Comparison of ENCODE assay signal across 8 mouse cellular contexts in genomic region chr7:130574211-130574991, GRCm38 (mm10). TPM values are rescaled to one million over a fixed set of nuclear protein-coding genes. Genes with fewer than 3 reads are reported as not detected.
A peak's percentile ranks its signal among the peaks of the same experiment; 100 is the strongest.
DNase-seq lines count a peak whose midpoint lies in the region; ATAC-seq and TF ChIP-seq lines count a peak whose summit lies in the region.

No protein-coding gene starts in this region.

- no peak overlapping the region for H3K9ac ChIP-seq in forebrain, embryonic 13.5 days
- H3K9ac ChIP-seq in forebrain, embryonic 12.5 days = no peak overlapping the region
- no peak overlapping the region; the same call in 1 of the 2 replicates for H3K9ac ChIP-seq in stomach, embryonic 16.5 days (ENCODE audit: low read length)

- peaks cover 38% of the 10 kb centered on the region for H3K4me1 ChIP-seq in forebrain, embryonic 13.5 days
- peaks cover 18% of the 10 kb centered on the region for H3K4me1 ChIP-seq in forebrain, embryonic 12.5 days
- H3K4me1 ChIP-seq in stomach, embryonic 16.5 days (ENCODE audit: control insufficient read depth, insufficient read depth, low read length) = peaks cover 12% of the 10 kb centered on the region; the same call in 1 of the 2 replicates

- peak; percentile 44 for DNase-seq in Muller cell, postnatal 12 days (ENCODE audit: inconsistent ontology term)
- peak; percentile 29 to 38 for DNase-seq in heart, postnatal 36 days
- peak; percentile 70 to 79 for DNase-seq in lung, adult 18-20 months
- no peak for DNase-seq in left cerebral cortex, adult 2 months (ENCODE audit: extremely low spot score in 1 of 2, low spot score in 2 of 2)
- no peak for DNase-seq in left cerebral cortex, adult 11 months (ENCODE audit: low spot score)

- H3K4me3 ChIP-seq in forebrain, embryonic 13.5 days = no peak overlapping the region
- no peak overlapping the region for H3K4me3 ChIP-seq in forebrain, embryonic 12.5 days (replicated peaks)
- H3K4me3 ChIP-seq in stomach, embryonic 16.5 days (replicated peaks; ENCODE audit: low read length) = 0 out of 2 replicates have a peak overlapping the region, but pooled peaks have one; percentile 1
- no peak overlapping the region for H3K4me3 ChIP-seq in left cerebral cortex, adult 2 months

- no peaks in the 10 kb centered on the region for H3K9me3 ChIP-seq in forebrain, embryonic 13.5 days (replicated peaks)
- no peaks in the 10 kb centered on the region for H3K9me3 ChIP-seq in forebrain, embryonic 12.5 days
- H3K9me3 ChIP-seq in stomach, embryonic 16.5 days (replicated peaks; ENCODE audit: control insufficient read depth, low read length) = no peaks in the 10 kb centered on the region

- no peaks in the 10 kb centered on the region for H3K36me3 ChIP-seq in forebrain, embryonic 13.5 days (ENCODE audit: poor library complexity, severe bottlenecking)
- no peaks in the 10 kb centered on the region for H3K36me3 ChIP-seq in forebrain, embryonic 12.5 days (replicated peaks)
- no peaks in the 10 kb centered on the region for H3K36me3 ChIP-seq in stomach, embryonic 16.5 days (ENCODE audit: control insufficient read depth, insufficient read depth, low read length)

- intact Hi-C loops in heart, postnatal 36 days (cut with DNase I) = no loop called here
- intact Hi-C loops in left cerebral cortex, adult 2 months (cut with DNase I) = no loop called here

- no peaks in the 10 kb centered on the region for H3K27me3 ChIP-seq in forebrain, embryonic 13.5 days
- H3K27me3 ChIP-seq in forebrain, embryonic 12.5 days = 0 out of 2 replicates have a peak, but pooled peaks cover under 1% of the 10 kb centered on the region
- no peaks in the 10 kb centered on the region for H3K27me3 ChIP-seq in stomach, embryonic 16.5 days (ENCODE audit: control insufficient read depth, insufficient read depth, low read length)

- ATAC-seq in forebrain, embryonic 13.5 days = peak; percentile 54; the same call in 1 of the 2 replicates
- ATAC-seq in forebrain, embryonic 12.5 days (ENCODE audit: low FRiP score) = no peak
- peak; percentile 82 for ATAC-seq in stomach, embryonic 16.5 days (ENCODE audit: insufficient read depth, low FRiP score)

- peak overlapping the region; percentile 12; the same call in 1 of the 2 replicates for H3K4me2 ChIP-seq in forebrain, embryonic 13.5 days
- no peak overlapping the region for H3K4me2 ChIP-seq in forebrain, embryonic 12.5 days
- H3K4me2 ChIP-seq in stomach, embryonic 16.5 days (ENCODE audit: low read depth, low read length) = peak overlapping the region; percentile 22

- peak overlapping the region; percentile 63 for H3K27ac ChIP-seq in forebrain, embryonic 13.5 days
- H3K27ac ChIP-seq in forebrain, embryonic 12.5 days = no peak overlapping the region
- peak overlapping the region; percentile 72 for H3K27ac ChIP-seq in stomach, embryonic 16.5 days (ENCODE audit: low read length)
- H3K27ac ChIP-seq in left cerebral cortex, adult 2 months = no peak overlapping the region

- WGBS in forebrain, embryonic 13.5 days = 35% methylated on average over 13 of the region's 13 CpGs
- 54% methylated on average over 13 of the region's 13 CpGs for WGBS in forebrain, embryonic 12.5 days
- 39% methylated on average over 13 of the region's 13 CpGs for WGBS in stomach, embryonic 16.5 days

- TF ChIP-seq CTCF in left cerebral cortex, adult 2 months (IDR thresholded peaks at IDR 0.05) = no peak

RNA-seq across cellular contexts. Expression of gene Nsmce4a, which starts 1.5 kb away (rescaled TPM):
- polyA plus RNA-seq in forebrain, embryonic 13.5 days (2015; fragmentation: Nextera tagmentation; extraction: Ambion mirVana) = 161 and 166 TPM in 2 replicates
- 172 and 182 TPM in 2 replicates for polyA plus RNA-seq in forebrain, embryonic 12.5 days (2016; fragmentation: Nextera tagmentation; extraction: Ambion mirVana)
- 10 to 100 TPM; 44.5 to 47.6 TPM for total RNA-seq in heart, postnatal 36 days (2021)
- polyA plus RNA-seq in stomach, embryonic 16.5 days (2015; fragmentation: Nextera tagmentation; extraction: Ambion mirVana) = 92.7 and 103 TPM in 2 replicates
- total RNA-seq in left cerebral cortex, adult 2 months (2021) = 10 to 100 TPM; 33.6 to 40.3 TPM

RNA-seq across cellular contexts. Expression of gene Tacc2, which starts 2.8 kb away (rescaled TPM):
- polyA plus RNA-seq in forebrain, embryonic 13.5 days (2015; fragmentation: Nextera tagmentation; extraction: Ambion mirVana) = 45.0 and 45.2 TPM in 2 replicates
- polyA plus RNA-seq in forebrain, embryonic 12.5 days (2016; fragmentation: Nextera tagmentation; extraction: Ambion mirVana) = 54.8 and 57.3 TPM in 2 replicates
- 100 to 1,000 TPM; 505 to 575 TPM for total RNA-seq in heart, postnatal 36 days (2021)
- 23.9 and 24.7 TPM in 2 replicates for polyA plus RNA-seq in stomach, embryonic 16.5 days (2015; fragmentation: Nextera tagmentation; extraction: Ambion mirVana)
- total RNA-seq in left cerebral cortex, adult 2 months (2021) = 10 to 100 TPM; 65.9 to 67.6 TPM

RNA-seq across cellular contexts. Expression of gene Ate1, which starts 54.2 kb away (rescaled TPM):
- polyA plus RNA-seq in forebrain, embryonic 13.5 days (2015; fragmentation: Nextera tagmentation; extraction: Ambion mirVana) = 82.0 and 82.9 TPM in 2 replicates
- 66.9 and 67.2 TPM in 2 replicates for polyA plus RNA-seq in forebrain, embryonic 12.5 days (2016; fragmentation: Nextera tagmentation; extraction: Ambion mirVana)
- 10 to 100 TPM; 30.5 to 32.9 TPM for total RNA-seq in heart, postnatal 36 days (2021)
- 54.5 and 55.7 TPM in 2 replicates for polyA plus RNA-seq in stomach, embryonic 16.5 days (2015; fragmentation: Nextera tagmentation; extraction: Ambion mirVana)
- total RNA-seq in left cerebral cortex, adult 2 months (2021) = 10 to 100 TPM; 63.8 to 64.7 TPM

Comparison
In these comparisons a context has a peak if more than half of its experiments do, and no peak if none do; other contexts are left out.
1. H3K27ac ChIP-seq: peak in forebrain, embryonic 13.5 days (single experiment) and stomach, embryonic 16.5 days (single experiment); none in forebrain, embryonic 12.5 days (single experiment) and left cerebral cortex, adult 2 months (single experiment).
2. DNase-seq: peak in Muller cell, postnatal 12 days (single experiment), heart, postnatal 36 days (2 of 2) and lung, adult 18-20 months (2 of 2); none in left cerebral cortex, adult 2 months (0 of 2) and left cerebral cortex, adult 11 months (single experiment).